Mouse (Mus musculus): Measurements from ENCODE around the gene P4hb. TPM values are rescaled to one million over a fixed set of nuclear protein-coding genes. Genes with fewer than 3 reads are reported as not detected.
A peak's percentile ranks its signal among the peaks of the same experiment; 100 is the strongest.

P4hb gene
- polyA plus RNA-seq, 1 experiment from 2014 or later, result 437 TPM

- no peak overlapping the region for H3K4me3 ChIP-seq (ENCODE audit: low read length)
- ATAC-seq (replicated peaks; ENCODE audit: extremely low read depth, insufficient read depth, low FRiP score), result no peak
- peaks cover 15% of the 10 kb centered on the region for H3K36me3 ChIP-seq (ENCODE audit: control insufficient read depth, insufficient read depth)
- H3K27me3 ChIP-seq (ENCODE audit: control insufficient read depth, insufficient read depth, low read length), result 0 out of 2 replicates have a peak, but pooled peaks cover 2% of the 10 kb centered on the region
- H3K27ac ChIP-seq (ENCODE audit: low read length), result 0 out of 2 replicates have a peak overlapping the region, but pooled peaks have one; percentile 61
- no peaks in the 10 kb centered on the region for H3K9me3 ChIP-seq (replicated peaks; ENCODE audit: control insufficient read depth, low read length)
- H3K4me2 ChIP-seq (ENCODE audit: low read depth, low read length), result no peak overlapping the region
- H3K4me1 ChIP-seq (ENCODE audit: control insufficient read depth, insufficient read depth, low read length), result peaks cover 26% of the 10 kb centered on the region
- 0 out of 2 replicates have a peak overlapping the region, but pooled peaks have one; percentile 22 for H3K9ac ChIP-seq (ENCODE audit: low read length)
- WGBS, result 29% methylated on average over 10 of the region's 10 CpGs
Measured at GRCm38 (mm10) chr11:120539285-120540014, 33.6 kb downstream of the P4hb start.

GRCm38 (mm10) chr11:120538955-120539284 is 34.1 kb downstream of the P4hb start:
- WGBS, result 30% methylated on average over 8 of the region's 8 CpGs
- Histone ChIP-seq H3K36me3 (ENCODE audit: control insufficient read depth, insufficient read depth) (peaks cover 9% of the 10 kb centered on the region), H3K27ac (ENCODE audit: low read length) (peak overlapping the region; percentile 61), H3K4me3 (ENCODE audit: low read length) (no peak overlapping the region), H3K27me3 (ENCODE audit: control insufficient read depth, insufficient read depth, low read length) (0 out of 2 replicates have a peak, but pooled peaks cover 4% of the 10 kb centered on the region), H3K4me1 (ENCODE audit: control insufficient read depth, insufficient read depth, low read length) (peaks cover 26% of the 10 kb centered on the region), H3K9ac (ENCODE audit: low read length) (no peak overlapping the region), H3K4me2 (ENCODE audit: low read depth, low read length) (no peak overlapping the region), H3K9me3 (replicated peaks; ENCODE audit: control insufficient read depth, low read length) (no peaks in the 10 kb centered on the region)
- ATAC-seq (replicated peaks; ENCODE audit: extremely low read depth, insufficient read depth, low FRiP score), result no peak

- H3K9ac ChIP-seq (ENCODE audit: low read length), result no peak overlapping the region
- 33% methylated on average over 3 of the region's 3 CpGs for WGBS
- peaks cover 7% of the 10 kb centered on the region for H3K36me3 ChIP-seq (ENCODE audit: control insufficient read depth, insufficient read depth)
- H3K27ac ChIP-seq (ENCODE audit: low read length), result peak overlapping the region; percentile 61
- H3K9me3 ChIP-seq (replicated peaks; ENCODE audit: control insufficient read depth, low read length), result no peaks in the 10 kb centered on the region
- peaks cover 26% of the 10 kb centered on the region for H3K4me1 ChIP-seq (ENCODE audit: control insufficient read depth, insufficient read depth, low read length)
- H3K27me3 ChIP-seq (ENCODE audit: control insufficient read depth, insufficient read depth, low read length), result peaks cover 7% of the 10 kb centered on the region; the same call in 1 of the 2 replicates
- peak; percentile 47 for ATAC-seq (replicated peaks; ENCODE audit: extremely low read depth, insufficient read depth, low FRiP score)
- no peak overlapping the region for H3K4me3 ChIP-seq (ENCODE audit: low read length)
- no peak overlapping the region for H3K4me2 ChIP-seq (ENCODE audit: low read depth, low read length)
Measured at GRCm38 (mm10) chr11:120538485-120538884, 34.6 kb downstream of the P4hb start.

- no peak overlapping the region for H3K27ac ChIP-seq (ENCODE audit: low read length)
- H3K9me3 ChIP-seq (replicated peaks; ENCODE audit: control insufficient read depth, low read length), result no peaks in the 10 kb centered on the region
- peaks cover 31% of the 10 kb centered on the region for H3K27me3 ChIP-seq (ENCODE audit: control insufficient read depth, insufficient read depth, low read length)
- no peaks in the 10 kb centered on the region for H3K36me3 ChIP-seq (ENCODE audit: control insufficient read depth, insufficient read depth)
- no peak for ATAC-seq (replicated peaks; ENCODE audit: extremely low read depth, insufficient read depth, low FRiP score)
- H3K4me3 ChIP-seq (ENCODE audit: low read length), result no peak overlapping the region
- 63% methylated on average over 3 of the region's 3 CpGs for WGBS
- peaks cover 25% of the 10 kb centered on the region for H3K4me1 ChIP-seq (ENCODE audit: control insufficient read depth, insufficient read depth, low read length)
- H3K4me2 ChIP-seq (ENCODE audit: low read depth, low read length), result no peak overlapping the region
- no peak overlapping the region for H3K9ac ChIP-seq (ENCODE audit: low read length)
Measured at GRCm38 (mm10) chr11:120535804-120536203, 37.2 kb downstream of the P4hb start.

GRCm38 (mm10) chr11:120535145-120535544 is 37.9 kb downstream of the P4hb start:
- H3K27me3 ChIP-seq (ENCODE audit: control insufficient read depth, insufficient read depth, low read length), result peaks cover 37% of the 10 kb centered on the region

GRCm38 (mm10) chr11:120534093-120534492 is 39.0 kb downstream of the P4hb start:
- peaks cover 48% of the 10 kb centered on the region for H3K27me3 ChIP-seq (ENCODE audit: control insufficient read depth, insufficient read depth, low read length)
- 78% methylated on average over 8 of the region's 8 CpGs for WGBS

More at GRCm38 (mm10) chr11:120535145-120535544, 37.9 kb downstream of the P4hb start:
- ATAC-seq (replicated peaks; ENCODE audit: extremely low read depth, insufficient read depth, low FRiP score), result no peak
- H3K9ac ChIP-seq (ENCODE audit: low read length), result no peak overlapping the region
- 43% methylated on average over 3 of the region's 3 CpGs for WGBS
- no peak overlapping the region for H3K4me3 ChIP-seq (ENCODE audit: low read length)
- H3K4me2 ChIP-seq (ENCODE audit: low read depth, low read length), result no peak overlapping the region
- H3K27ac ChIP-seq (ENCODE audit: low read length), result no peak overlapping the region
- H3K4me1 ChIP-seq (ENCODE audit: control insufficient read depth, insufficient read depth, low read length), result peaks cover 29% of the 10 kb centered on the region
- no peaks in the 10 kb centered on the region for H3K36me3 ChIP-seq (ENCODE audit: control insufficient read depth, insufficient read depth)
- no peaks in the 10 kb centered on the region for H3K9me3 ChIP-seq (replicated peaks; ENCODE audit: control insufficient read depth, low read length)

GRCm38 (mm10) chr11:120531646-120532045 is 41.4 kb downstream of the P4hb start:
- no peak for ATAC-seq (replicated peaks; ENCODE audit: extremely low read depth, insufficient read depth, low FRiP score)
- H3K9me3 ChIP-seq (replicated peaks; ENCODE audit: control insufficient read depth, low read length), result no peaks in the 10 kb centered on the region
- H3K4me2 ChIP-seq (ENCODE audit: low read depth, low read length), result no peak overlapping the region
- H3K4me1 ChIP-seq (ENCODE audit: control insufficient read depth, insufficient read depth, low read length), result peaks cover 9% of the 10 kb centered on the region
- peaks cover 61% of the 10 kb centered on the region for H3K27me3 ChIP-seq (ENCODE audit: control insufficient read depth, insufficient read depth, low read length)
- H3K9ac ChIP-seq (ENCODE audit: low read length), result no peak overlapping the region
- no peaks in the 10 kb centered on the region for H3K36me3 ChIP-seq (ENCODE audit: control insufficient read depth, insufficient read depth)
- no peak overlapping the region for H3K27ac ChIP-seq (ENCODE audit: low read length)
- H3K4me3 ChIP-seq (ENCODE audit: low read length), result no peak overlapping the region
- 27% methylated on average over 9 of the region's 9 CpGs for whole genome bisulfite sequencing

More at GRCm38 (mm10) chr11:120534093-120534492, 39.0 kb downstream of the P4hb start:
- H3K4me1 ChIP-seq (ENCODE audit: control insufficient read depth, insufficient read depth, low read length), result peaks cover 19% of the 10 kb centered on the region
- ATAC-seq (replicated peaks; ENCODE audit: extremely low read depth, insufficient read depth, low FRiP score), result no peak
- H3K9me3 ChIP-seq (replicated peaks; ENCODE audit: control insufficient read depth, low read length), result no peaks in the 10 kb centered on the region
- H3K36me3 ChIP-seq (ENCODE audit: control insufficient read depth, insufficient read depth), result no peaks in the 10 kb centered on the region
- H3K27ac ChIP-seq (ENCODE audit: low read length), result no peak overlapping the region
- H3K4me3 ChIP-seq (ENCODE audit: low read length), result no peak overlapping the region
- H3K4me2 ChIP-seq (ENCODE audit: low read depth, low read length), result no peak overlapping the region
- H3K9ac ChIP-seq (ENCODE audit: low read length), result no peak overlapping the region

- peak within 1 kb of the TSS; percentile 52 for H3K9ac ChIP-seq (ENCODE audit: low read length)
- no peaks in the 10 kb centered on the region for H3K9me3 ChIP-seq (replicated peaks; ENCODE audit: control insufficient read depth, low read length)
- no peaks in the 10 kb centered on the region for H3K36me3 ChIP-seq (ENCODE audit: control insufficient read depth, insufficient read depth)
- H3K27me3 ChIP-seq (ENCODE audit: control insufficient read depth, insufficient read depth, low read length), result peaks cover 59% of the 10 kb centered on the region
- ATAC-seq (replicated peaks; ENCODE audit: extremely low read depth, insufficient read depth, low FRiP score), result peak; percentile 34; the same call in 1 of the 2 replicates
- H3K4me1 ChIP-seq (ENCODE audit: control insufficient read depth, insufficient read depth, low read length), result peaks cover 9% of the 10 kb centered on the region
- 9% methylated on average over 56 of the region's 62 CpGs for WGBS
- no peak within 1 kb of the TSS for H3K27ac ChIP-seq (ENCODE audit: low read length)
- peak within 1 kb of the TSS; percentile 48 for H3K4me3 ChIP-seq (ENCODE audit: low read length)
- H3K4me2 ChIP-seq (ENCODE audit: low read depth, low read length), result peak within 1 kb of the TSS; percentile 71
Measured at GRCm38 (mm10) chr11:120530085-120530964, 42.7 kb downstream of the P4hb start, which contains the start of gene Gcgr. Gene Gcgr (plus strand): TSS chr11:120530699.
